Mouse (Mus musculus): ENCODE data around the gene Ifi203. TPM values are rescaled to one million over a fixed set of nuclear protein-coding genes. Genes with fewer than 3 reads are reported as not detected.
A peak's percentile ranks its signal among the peaks of the same experiment; 100 is the strongest.
"Not testable (repeated sequence)": the region's sequence is repeated elsewhere in the genome, so short reads cannot be mapped to it uniquely, and the experiment has no call there.

The Ifi203 gene
- 1 to 10 TPM; 4.0 to 4.6 TPM for total RNA-seq (2021)
- long read RNA-seq, experiment 1, partial matches to known transcripts, result 0 of 1 reads
- long read RNA-seq, experiment 1, other reads (novel, unspliced or antisense), result 1 of 1 reads
- long read RNA-seq, experiment 2, partial matches to known transcripts, result 0 of 1 reads
- long read RNA-seq, experiment 2, other reads (novel, unspliced or antisense), result 1 of 1 reads

DNA sequence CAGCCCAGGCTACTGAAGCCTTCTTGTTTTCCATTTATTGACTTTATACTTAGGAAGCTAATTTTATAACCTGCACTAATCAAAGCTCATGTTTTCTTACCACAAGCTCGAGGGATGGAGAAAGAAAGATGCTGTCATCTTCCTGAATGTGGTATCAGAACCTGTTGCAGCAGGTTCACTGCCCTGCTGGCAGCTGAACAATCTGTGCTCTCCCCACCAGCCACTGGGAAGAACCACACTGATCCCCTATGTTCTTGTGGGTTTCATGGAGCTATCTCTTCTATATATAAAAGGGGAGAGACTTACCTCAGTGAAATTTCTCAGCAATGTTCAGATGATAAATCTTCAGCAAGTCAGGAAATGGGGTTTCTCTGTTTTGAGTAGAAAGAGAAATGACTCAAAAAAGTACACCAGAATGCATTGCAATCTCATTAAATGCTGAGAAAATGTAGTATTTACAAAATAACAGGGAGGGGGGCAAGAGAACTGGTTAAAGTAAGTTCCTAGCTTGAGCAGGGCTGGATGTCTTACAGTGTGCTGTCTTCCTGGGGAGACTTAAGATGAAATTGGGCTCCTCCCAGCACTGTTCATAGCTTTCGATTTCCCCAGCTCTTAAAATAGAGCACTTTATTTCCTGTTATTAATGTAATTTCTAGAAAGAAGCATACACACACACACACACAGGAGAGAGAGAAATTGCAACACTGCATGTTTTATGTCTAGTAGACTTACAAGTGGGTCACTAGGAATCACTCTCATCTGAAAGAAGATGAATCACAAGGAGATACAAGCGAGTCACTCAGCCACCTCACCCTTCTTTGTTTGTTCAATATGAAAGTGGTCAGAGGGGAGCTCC is at the start of gene Ifi203, which contains the start of gene Mndal:
Gene Ifi203, minus strand, starts transcription at position 749 of the 856 bp plus-strand sequence.
Gene Mndal, minus strand, starts transcription at position 568 of the 856 bp plus-strand sequence.
- DNase-seq; intact Hi-C loops (cut with DNase I; ENCODE audit: low total_unique reads): not testable (repeated sequence)

DNA sequence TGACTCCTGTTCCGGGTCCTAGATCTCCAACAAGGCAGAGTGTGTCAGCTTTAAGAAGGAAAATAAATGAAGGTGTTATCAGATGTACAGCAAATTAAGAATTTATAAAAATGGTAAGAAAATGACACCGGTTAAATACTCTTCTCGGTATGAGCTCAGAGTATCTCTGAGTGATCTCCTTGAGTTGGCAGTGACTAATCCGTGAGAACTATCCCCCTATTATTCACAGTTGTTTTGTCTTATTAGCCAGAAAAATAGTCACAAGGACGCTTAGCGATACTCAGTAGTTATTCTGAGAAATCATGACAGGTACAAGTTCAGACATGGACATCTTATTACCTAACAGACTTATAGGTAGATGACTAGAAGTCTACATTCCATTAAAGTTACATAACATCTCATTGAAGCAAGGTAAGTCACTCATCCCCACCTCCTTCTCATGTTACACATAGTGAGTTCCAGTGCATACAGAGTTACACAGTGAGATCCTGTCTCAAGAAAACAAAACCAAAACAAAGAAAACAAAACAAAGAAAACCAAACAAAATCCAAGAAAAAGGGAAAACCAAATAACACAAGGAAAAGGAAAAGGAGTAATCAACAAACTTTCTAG is 40.3 kb upstream of the Ifi203 start, which contains the start of gene Ifi202b:
Gene Ifi202b, minus strand, starts transcription at position 51 of the 612 bp plus-strand sequence.
- DNase-seq; intact Hi-C loops (cut with DNase I; ENCODE audit: low total_unique reads): not testable (repeated sequence)

DNA sequence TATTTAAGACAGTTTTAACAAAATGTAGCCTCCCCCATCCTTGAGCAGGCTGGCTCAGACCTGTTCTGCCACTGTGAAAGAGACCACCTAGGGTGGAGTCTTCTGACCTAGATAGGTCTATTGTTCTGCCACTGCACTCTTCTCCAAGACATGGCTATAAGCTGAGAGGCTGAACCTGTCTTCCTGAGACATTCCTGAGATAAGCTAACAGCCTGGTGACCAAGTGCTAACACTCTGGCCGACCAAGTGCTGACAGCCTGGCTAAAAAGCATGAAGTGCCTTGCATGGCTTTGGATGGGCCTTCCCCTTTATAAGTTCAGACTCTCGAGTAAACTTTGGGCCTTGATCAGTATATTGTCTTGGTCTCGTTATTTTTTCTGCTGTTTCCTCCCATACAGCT is 38.6 kb upstream of the Ifi203 start:
- intact Hi-C loops (cut with DNase I; ENCODE audit: low total_unique reads); DNase-seq: not testable (repeated sequence)

GRCm38 (mm10) chr1:173977622-173978021 is 35.1 kb upstream of the Ifi203 start:
- no peak for DNase-seq
- intact Hi-C loops (cut with DNase I; ENCODE audit: low total_unique reads), result no loop called here

DNA sequence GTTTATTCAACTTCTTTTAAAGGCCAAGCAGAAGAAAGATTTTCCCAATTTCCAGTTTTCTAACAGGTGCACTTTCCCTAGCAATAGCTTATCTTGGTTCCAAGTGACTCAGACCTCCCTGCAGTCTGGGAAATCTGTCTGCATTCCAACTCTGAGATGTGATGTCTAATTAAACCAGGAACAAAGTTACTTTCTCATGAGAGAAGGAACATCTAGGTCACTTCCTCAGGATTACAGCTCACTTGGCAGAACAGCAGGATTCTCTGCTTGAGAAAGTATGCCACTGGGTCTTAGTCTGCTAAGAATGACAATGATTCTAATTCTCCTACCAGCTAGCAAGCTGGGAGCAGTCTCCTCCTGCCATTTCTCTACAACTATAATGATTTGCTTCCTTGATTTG is 30.6 kb upstream of the Ifi203 start:
- intact Hi-C loops (cut with DNase I; ENCODE audit: low total_unique reads), result no loop called here
- no peak for DNase-seq

GRCm38 (mm10) chr1:173961491-173961890 is 19.0 kb upstream of the Ifi203 start:
- intact Hi-C loops (cut with DNase I; ENCODE audit: low total_unique reads); DNase-seq: not testable (repeated sequence)

DNA sequence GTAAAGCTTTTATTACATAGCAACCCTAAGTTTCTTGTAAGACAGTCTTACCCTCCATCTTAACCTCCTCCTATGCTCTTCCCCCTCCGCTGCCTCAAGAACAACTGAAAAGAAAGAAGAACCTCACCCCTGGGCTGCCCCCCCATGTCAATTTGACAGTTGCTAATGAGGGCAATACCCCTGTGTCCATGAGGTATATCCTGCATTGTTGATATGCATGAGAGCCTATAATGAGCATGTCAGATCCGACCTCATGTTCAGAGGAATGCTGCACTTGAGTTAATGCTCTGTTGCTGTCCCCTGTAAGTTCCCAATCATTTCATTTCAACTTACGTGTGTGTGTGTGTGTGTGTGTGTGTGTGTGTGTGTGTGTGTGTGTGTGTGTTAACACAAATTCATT is 17.5 kb upstream of the Ifi203 start:
- intact Hi-C loops (cut with DNase I; ENCODE audit: low total_unique reads); DNase-seq: not testable (repeated sequence)

- intact Hi-C loops (cut with DNase I; ENCODE audit: low total_unique reads); DNase-seq: not testable (repeated sequence)
These were observed 13.5 kb upstream of the Ifi203 start for GRCm38 (mm10) chr1:173955839-173956527.

DNA sequence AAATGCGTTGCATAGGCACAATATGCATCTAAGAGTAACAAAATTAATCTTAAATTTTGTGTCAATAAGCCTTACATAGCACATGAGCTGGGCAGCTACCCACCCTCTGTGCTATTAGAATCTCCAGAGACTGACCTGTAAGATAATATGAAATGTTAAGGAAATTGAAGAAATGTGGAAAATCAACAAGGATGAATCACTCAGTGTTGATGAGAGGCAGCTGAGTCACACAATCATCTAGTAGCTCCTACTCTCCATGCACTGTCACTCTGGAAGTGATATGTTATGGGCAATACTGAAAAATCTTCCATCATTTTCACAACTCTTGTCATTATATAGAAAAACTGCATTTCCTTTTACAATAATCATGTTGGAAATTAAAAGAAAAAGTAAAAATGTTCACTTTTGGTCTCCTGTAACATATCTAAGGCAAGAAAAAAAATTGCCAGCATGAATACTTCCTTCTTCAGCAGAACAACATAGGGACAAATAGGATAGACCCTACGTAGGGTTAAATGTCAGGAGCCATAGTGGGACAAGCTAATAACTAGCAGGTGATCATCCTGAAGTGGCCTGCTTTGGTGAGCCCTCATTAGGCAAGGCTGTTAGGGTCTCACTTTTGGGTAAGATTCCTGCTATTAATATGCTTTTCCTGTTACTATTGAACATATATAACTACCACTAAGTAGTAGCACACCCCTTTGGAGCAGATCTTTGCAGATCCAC is 12.8 kb upstream of the Ifi203 start:
- intact Hi-C loops (cut with DNase I; ENCODE audit: low total_unique reads), result no loop called here
- no peak for DNase-seq

DNA sequence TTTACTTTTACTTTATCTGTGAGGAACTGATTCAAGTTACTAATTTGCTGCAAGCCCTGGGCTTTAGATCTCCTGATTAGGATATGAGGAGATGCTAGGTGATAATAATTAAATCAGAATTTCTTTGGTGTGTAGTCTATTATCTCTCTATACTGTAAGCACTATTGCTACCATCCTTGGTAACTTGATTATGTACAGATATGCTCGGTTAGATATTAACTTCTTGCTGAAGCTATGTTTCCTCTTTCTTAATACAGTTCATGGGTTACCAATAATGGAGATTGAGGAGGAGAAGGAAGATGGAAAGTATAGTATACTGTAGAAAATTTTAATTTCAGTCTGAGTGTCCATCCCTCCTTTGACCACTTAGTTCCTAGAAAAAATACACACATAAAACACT is 11.1 kb upstream of the Ifi203 start:
- no peak for DNase-seq
- intact Hi-C loops (cut with DNase I; ENCODE audit: low total_unique reads), result no loop called here

- DNase-seq; intact Hi-C loops (cut with DNase I; ENCODE audit: low total_unique reads): not testable (repeated sequence)
These were observed 6.6 kb upstream of the Ifi203 start for GRCm38 (mm10) chr1:173949044-173949443.

GRCm38 (mm10) chr1:173942780-173943066 is 251 bp upstream of the Ifi203 start:
- DNase-seq, result not testable (repeated sequence)

DNA sequence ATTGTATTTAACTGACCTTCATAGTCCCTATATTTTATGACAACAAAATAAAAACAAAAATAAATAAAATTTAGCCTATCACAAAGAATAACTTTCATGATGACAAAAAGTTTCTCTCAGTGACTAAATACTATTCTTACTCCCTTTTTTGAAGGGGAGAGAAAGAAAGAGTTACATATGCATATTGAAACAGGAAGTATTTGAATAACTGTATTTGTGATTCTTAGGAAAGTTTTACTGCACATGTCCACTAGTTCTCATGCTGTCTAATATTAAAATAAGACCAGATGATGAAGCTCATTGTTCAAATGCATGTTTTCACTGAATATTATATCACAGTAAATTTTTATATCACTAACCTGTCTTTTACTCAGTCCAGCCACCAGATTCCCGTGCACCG is 950 bp downstream of the Ifi203 start:
- DNase-seq; intact Hi-C loops (cut with DNase I; ENCODE audit: low total_unique reads): not testable (repeated sequence)

More at GRCm38 (mm10) chr1:173942780-173943066, 251 bp upstream of the Ifi203 start:
- intact Hi-C loops (cut with DNase I; ENCODE audit: low total_unique reads), result not testable (repeated sequence)

DNA sequence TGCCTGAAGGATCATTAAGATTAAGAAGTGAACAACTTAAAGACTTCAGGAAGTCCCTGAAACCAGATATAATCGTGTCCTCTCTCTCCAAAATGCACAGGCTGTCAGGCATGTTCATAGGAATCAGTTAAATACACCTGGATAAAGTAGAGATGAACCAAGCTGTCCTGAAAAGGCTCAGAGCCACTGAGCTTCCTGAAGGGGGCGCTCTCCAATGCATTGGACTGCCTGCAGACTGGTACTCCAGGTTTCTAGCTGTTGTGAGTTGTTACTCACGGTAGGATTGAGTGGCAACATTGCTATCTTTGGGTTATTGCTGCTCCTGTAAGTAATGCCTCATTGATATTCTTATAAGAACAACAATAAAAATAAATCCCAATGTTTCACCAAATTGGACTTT is 23.2 kb downstream of the Ifi203 start:
- intact Hi-C loops (cut with DNase I; ENCODE audit: low total_unique reads); DNase-seq: not testable (repeated sequence)

- DNase-seq, result no peak
- intact Hi-C loops (cut with DNase I; ENCODE audit: low total_unique reads), result no loop called here
These were observed 27.9 kb downstream of the Ifi203 start for GRCm38 (mm10) chr1:173914559-173914958.

DNA sequence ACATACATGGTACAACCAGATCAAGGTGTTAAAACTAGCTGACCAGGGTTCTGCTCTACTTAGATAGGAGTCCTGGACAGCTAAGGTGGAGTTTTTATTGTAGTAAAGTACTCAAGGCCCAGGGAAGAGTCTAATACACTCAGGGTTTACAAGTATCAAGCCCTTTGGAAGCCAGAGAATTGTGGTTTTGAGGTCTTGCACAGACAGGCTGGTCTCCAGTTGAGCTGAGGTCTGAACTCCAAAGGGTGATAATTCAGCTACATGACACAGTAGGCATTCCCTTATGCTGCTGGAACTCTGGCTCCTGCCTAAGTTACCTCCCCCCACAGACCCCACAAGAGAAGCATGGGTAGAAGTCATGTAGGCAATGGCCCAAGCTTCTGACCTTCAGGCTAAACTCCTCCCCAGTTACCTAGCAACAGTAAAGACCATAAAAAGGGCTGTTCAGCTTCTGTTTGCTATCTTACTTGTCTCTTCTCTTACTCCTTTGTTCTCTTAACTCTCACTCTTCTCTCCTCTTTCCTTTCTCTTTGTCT is 29.1 kb downstream of the Ifi203 start:
- intact Hi-C loops (cut with DNase I; ENCODE audit: low total_unique reads); DNase-seq: not testable (repeated sequence)

- intact Hi-C loops (cut with DNase I; ENCODE audit: low total_unique reads), result not testable (repeated sequence)
- DNase-seq, result peak; percentile 21
These were observed 29.8 kb downstream of the Ifi203 start, which contains the start of gene Ifi211 for GRCm38 (mm10) chr1:173912548-173913255. Ifi211 (minus strand) TSS chr1:173913046.

- intact Hi-C loops (cut with DNase I; ENCODE audit: low total_unique reads), result no loop called here
- no peak for DNase-seq
These were observed 30.5 kb downstream of the Ifi203 start for GRCm38 (mm10) chr1:173911808-173912464.

All from gastrocnemius, postnatal 14 days (tissue).